Mouse (Mus musculus) hindbrain, postnatal 0 days (tissue): ENCODE measurements at regions not wholly inside any gene's neighbourhood (a gene's known extent, or its start where the extent isn't known, plus 50 kb on each side); places are given as distances from the start of the nearest gene placed in this dataset.

Experiments
- ATAC-seq: fragments of 200-750 bp; cut with Nextera tagmentation; 2 replicates; pipeline ENCODE4 v1.8.0; 2017; ENCODE audit warnings: mild to moderate bottlenecking, moderate TSS enrichment, moderate library complexity
- DNase-seq: peaks from one replicate; pipeline ENCODE4 v3.0.0-alpha.2; 2015; ENCODE audit warnings: low spot score
- H3K27ac ChIP-seq: fragments of 300-500 bp; sonication (generic); 2 replicates; pipeline ENCODE4 v1.5.1; 2014; ENCODE audit warnings: mild to moderate bottlenecking
- H3K27me3 ChIP-seq: fragments of 300-500 bp; sonication (generic); 2 replicates; pipeline ENCODE4 v1.6.1; 2014; ENCODE audit warnings: low read length, mixed read lengths; ENCODE audit not compliant: insufficient read depth
- H3K36me3 ChIP-seq: fragments of 300-500 bp; sonication (generic); 2 replicates; pipeline ENCODE4 v1.6.1; 2014; ENCODE audit warnings: low read length, mixed read lengths; ENCODE audit not compliant: insufficient read depth
- H3K4me1 ChIP-seq: fragments of 300-500 bp; sonication (generic); 2 replicates; pipeline ENCODE4 v1.6.1; 2014; ENCODE audit warnings: antibody characterized with exemption, low read length, mixed read lengths; ENCODE audit not compliant: insufficient read depth
- H3K4me2 ChIP-seq: fragments of 300-500 bp; sonication (generic); 2 replicates; pipeline ENCODE4 v1.6.1; 2014; ENCODE audit warnings: low read depth, mild to moderate bottlenecking, low read length, moderate library complexity, mixed read lengths
- H3K4me3 ChIP-seq: fragments of 300-500 bp; sonication (generic); 2 replicates; pipeline ENCODE4 v1.5.1; 2014; ENCODE audit warnings: low read length
- H3K9ac ChIP-seq: fragments of 300-500 bp; sonication (generic); replicated peaks from 2 replicates; pipeline ENCODE4 v1.6.1; 2014; ENCODE audit warnings: mild to moderate bottlenecking, low read length, moderate library complexity, mixed read lengths
- H3K9me3 ChIP-seq: fragments of 300-500 bp; sonication (generic); 2 replicates; pipeline ENCODE4 v1.6.1; 2016; ENCODE audit warnings: low read length, mixed read lengths
- CTCF ChIP-seq: IDR thresholded peaks from 2 replicates; pipeline ENCODE4 v1.5.1; 2016; ENCODE audit warnings: antibody characterized with exemption, control low read depth, low read depth
- whole genome bisulfite sequencing: fragments of 180-500 bp; shearing (Covaris S2); extraction: QIAGEN DNeasy Blood & Tissue Kit; methylation state at CpG from one replicate; pipeline ENCODE4 v1.1.7; 2014; 5-methylcytosine and 5-hydroxymethylcytosine counted together

- H3K4me3 ChIP-seq, result no peak overlapping the region
- no peak overlapping the region for H3K4me2 ChIP-seq
- H3K4me1 ChIP-seq, result no peaks in the 10 kb centered on the region
- H3K27me3 ChIP-seq, result no peaks in the 10 kb centered on the region
- H3K9ac ChIP-seq, result no peak overlapping the region
- 27% methylated on average over 4 of the region's 4 CpGs for WGBS
- H3K9me3 ChIP-seq, result no peaks in the 10 kb centered on the region
- H3K36me3 ChIP-seq, result no peaks in the 10 kb centered on the region
- H3K27ac ChIP-seq, result no peak overlapping the region
- no peak for TF ChIP-seq CTCF
- ATAC-seq (peak; percentile 40; the same call in 1 of the 2 replicates), DNase-seq (peak; percentile 26)
These were observed 169.3 kb downstream of the Nup35 start for GRCm38 (mm10) chr2:80786370-80786769.

GRCm38 (mm10) chr2:80793345-80794147, 176.5 kb downstream of the Nup35 start:
- H3K9ac ChIP-seq, result no peak overlapping the region
- no peak overlapping the region for H3K4me3 ChIP-seq
- no peak for TF ChIP-seq CTCF
- no peaks in the 10 kb centered on the region for H3K4me1 ChIP-seq
- ATAC-seq, result no peak
- H3K36me3 ChIP-seq, result no peaks in the 10 kb centered on the region
- H3K27me3 ChIP-seq, result no peaks in the 10 kb centered on the region
- no peak for DNase-seq
- no peak overlapping the region for H3K27ac ChIP-seq
- no peaks in the 10 kb centered on the region for H3K9me3 ChIP-seq
- H3K4me2 ChIP-seq, result no peak overlapping the region
- WGBS, result 60% methylated on average over 14 of the region's 14 CpGs

- WGBS, result 53% methylated on average over 7 of the region's 7 CpGs
- H3K4me1 ChIP-seq, result no peaks in the 10 kb centered on the region
- DNase-seq (no peak), ATAC-seq (no peak)
- H3K4me3 ChIP-seq, result no peak overlapping the region
- no peak overlapping the region for H3K9ac ChIP-seq
- H3K4me2 ChIP-seq, result no peak overlapping the region
- H3K27me3 ChIP-seq, result no peaks in the 10 kb centered on the region
- H3K9me3 ChIP-seq, result no peaks in the 10 kb centered on the region
- no peak for TF ChIP-seq CTCF
- H3K27ac ChIP-seq, result no peak overlapping the region
- no peaks in the 10 kb centered on the region for H3K36me3 ChIP-seq
These were observed 177.1 kb downstream of the Nup35 start for GRCm38 (mm10) chr2:80794148-80794507.

- ATAC-seq, result no peak
- H3K4me3 ChIP-seq, result no peak overlapping the region
- H3K4me1 ChIP-seq, result no peaks in the 10 kb centered on the region
- H3K27ac ChIP-seq, result no peak overlapping the region
- no peak overlapping the region for H3K4me2 ChIP-seq
- no peaks in the 10 kb centered on the region for H3K9me3 ChIP-seq
- TF ChIP-seq CTCF, result no peak
- 51% methylated on average over 2 of the region's 2 CpGs for WGBS
- no peaks in the 10 kb centered on the region for H3K36me3 ChIP-seq
- DNase-seq, result peak; percentile 10
- no peaks in the 10 kb centered on the region for H3K27me3 ChIP-seq
- H3K9ac ChIP-seq, result no peak overlapping the region
These were observed 202.2 kb downstream of the Nup35 start for GRCm38 (mm10) chr2:80819268-80819667.

- DNase-seq, result peak; percentile 21
- Histone ChIP-seq H3K36me3 (no peaks in the 10 kb centered on the region), H3K4me1 (no peaks in the 10 kb centered on the region), H3K4me3 (no peak overlapping the region), H3K9ac (no peak overlapping the region), H3K9me3 (no peaks in the 10 kb centered on the region), H3K27me3 (no peaks in the 10 kb centered on the region), H3K27ac (no peak overlapping the region), H3K4me2 (no peak overlapping the region)
- no peak for TF ChIP-seq CTCF
- ATAC-seq, result peak; percentile 69; the same call in 1 of the 2 replicates
- 48% methylated on average over 1 of the region's 1 CpGs for WGBS
These were observed 234.0 kb downstream of the Nup35 start for GRCm38 (mm10) chr2:80851056-80851455.

DNA sequence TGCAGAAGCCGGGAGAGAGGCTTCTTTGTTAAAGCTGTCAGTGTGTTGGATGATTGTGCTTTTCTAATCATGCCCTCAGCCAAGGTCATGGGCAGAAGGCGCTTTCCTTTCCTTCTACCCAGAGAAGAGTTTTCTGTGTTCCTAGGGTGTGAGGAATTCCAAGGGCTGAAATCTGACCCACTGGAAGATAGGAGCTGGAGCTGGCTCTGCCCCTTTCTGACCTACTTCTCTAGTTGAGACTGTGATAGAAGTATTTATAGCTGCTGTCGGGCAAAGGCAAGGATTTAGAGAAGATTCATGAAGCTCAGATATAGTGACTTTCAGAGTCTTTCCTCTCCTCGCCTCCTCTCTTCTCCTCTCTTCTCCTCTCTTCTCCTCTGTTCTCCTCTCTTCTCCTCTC, 238.2 kb downstream of the Nup35 start:
- Histone ChIP-seq H3K4me2 (no peak overlapping the region), H3K27ac (no peak overlapping the region), H3K9me3 (no peaks in the 10 kb centered on the region), H3K4me3 (no peak overlapping the region), H3K36me3 (no peaks in the 10 kb centered on the region), H3K27me3 (no peaks in the 10 kb centered on the region), H3K4me1 (no peaks in the 10 kb centered on the region), H3K9ac (no peak overlapping the region)
- ATAC-seq (no peak), DNase-seq (no peak)
- WGBS, result 76% methylated on average over 4 of the region's 4 CpGs
- no peak for TF ChIP-seq CTCF

GRCm38 (mm10) chr2:80870046-80870445, 253.0 kb downstream of the Nup35 start:
- no peak for TF ChIP-seq CTCF
- H3K27ac ChIP-seq, result no peak overlapping the region
- 58% methylated on average over 8 of the region's 9 CpGs for WGBS
- ATAC-seq (no peak), DNase-seq (peak; percentile 6)
- H3K27me3 ChIP-seq, result no peaks in the 10 kb centered on the region
- H3K9me3 ChIP-seq, result no peaks in the 10 kb centered on the region
- H3K4me3 ChIP-seq, result peak overlapping the region; percentile 25
- H3K36me3 ChIP-seq, result no peaks in the 10 kb centered on the region
- no peaks in the 10 kb centered on the region for H3K4me1 ChIP-seq
- peak overlapping the region; percentile 39 for H3K4me2 ChIP-seq
- H3K9ac ChIP-seq, result no peak overlapping the region
